Mouse (Mus musculus) granulocyte monocyte progenitor cell, adult 5-6 weeks (primary cell): ENCODE results near the gene Pi4ka. TPM values are rescaled to one million over a fixed set of nuclear protein-coding genes. Genes with fewer than 3 reads are reported as not detected.
A peak's percentile ranks its signal among the peaks of the same experiment; 100 is the strongest.

Experiments
- ATAC-seq: replicated peaks from 2 replicates; pipeline ENCODE4 v1.8.0; 2016; ENCODE audit warnings: mild to moderate bottlenecking, moderate TSS enrichment, inconsistent platforms; ENCODE audit not compliant: poor library complexity, severe bottlenecking
- total RNA-seq, 2 experiments: library from RNA; stranded (forward) in 1 of 2; stranded (reverse) in 1 of 2; fragments of 200-712, 200-1000 nt in 1 of 2; fragments of >200 nt in 1 of 2; fragmentation: Nextera tagmentation in 1 of 2; gene quantifications; 2 replicates each; pipeline ENCODE4 v1.2.3; 2014 to 2017

The Pi4ka gene
- total RNA-seq, 2 experiments from 2014 or later, result 28.3 to 78.2 TPM

DNA sequence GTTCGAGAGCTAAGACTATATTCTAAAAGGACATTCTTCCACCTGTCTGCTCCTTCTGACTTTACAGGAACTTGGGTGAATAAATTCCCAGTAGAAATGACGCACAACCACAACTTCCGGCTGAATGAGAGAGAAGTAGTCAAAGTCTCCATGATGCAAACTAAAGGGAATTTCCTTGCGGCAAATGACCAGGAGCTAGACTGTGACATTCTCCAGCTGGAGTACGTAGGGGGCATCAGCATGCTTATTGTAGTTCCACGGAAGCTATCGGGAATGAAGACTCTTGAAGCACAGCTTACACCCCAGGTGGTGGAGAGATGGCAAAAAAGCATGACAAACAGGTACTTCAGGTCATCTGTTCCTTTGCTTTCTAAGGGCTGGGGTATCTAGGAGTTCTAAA, 66.4 kb downstream of the Pi4ka start:
- ATAC-seq, result no peak

GRCm38 (mm10) chr16:17336089-17336488, 70.0 kb downstream of the Pi4ka start:
- no peak for ATAC-seq

GRCm38 (mm10) chr16:17334574-17334973, 71.5 kb downstream of the Pi4ka start:
- ATAC-seq, result no peak

DNA sequence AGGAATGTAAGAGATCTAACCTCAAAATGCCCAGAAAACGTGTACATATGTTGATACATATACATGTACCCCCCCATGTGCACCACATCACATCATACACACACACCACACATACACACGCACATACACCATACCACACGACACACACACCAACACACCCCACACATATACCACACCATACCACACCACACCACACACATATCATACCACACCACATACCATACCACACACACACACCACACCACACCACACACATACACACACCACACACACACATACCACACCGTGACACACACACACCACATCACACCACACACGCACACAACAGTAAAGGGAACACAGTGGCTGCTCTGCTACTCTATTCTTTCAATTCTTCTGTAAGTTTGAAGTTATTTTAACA, 74.3 kb downstream of the Pi4ka start:
- no peak for ATAC-seq

DNA sequence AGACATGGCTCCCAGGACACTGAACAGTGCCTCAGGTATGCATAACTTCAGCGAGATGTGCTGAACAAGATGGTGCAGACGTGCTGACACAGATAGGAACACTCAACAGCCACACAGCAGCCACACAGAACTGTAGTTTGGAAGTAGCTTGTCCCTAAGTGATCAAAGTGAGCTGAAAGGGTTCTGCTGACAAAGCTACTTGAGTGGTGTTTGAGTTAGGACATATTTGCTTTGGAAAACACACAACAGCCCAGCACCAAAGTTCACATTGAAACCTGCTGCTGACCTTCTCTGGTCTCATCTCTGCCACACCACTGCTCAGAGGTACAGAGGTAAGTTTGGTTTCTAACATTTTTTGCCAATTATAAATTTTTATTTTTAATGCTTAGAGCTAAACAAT, 75.0 kb downstream of the Pi4ka start, which contains the start of gene Serpind1:
Gene Serpind1 (plus strand): TSS at position 256 of the 400 bp plus-strand sequence.
- ATAC-seq, result no peak

DNA sequence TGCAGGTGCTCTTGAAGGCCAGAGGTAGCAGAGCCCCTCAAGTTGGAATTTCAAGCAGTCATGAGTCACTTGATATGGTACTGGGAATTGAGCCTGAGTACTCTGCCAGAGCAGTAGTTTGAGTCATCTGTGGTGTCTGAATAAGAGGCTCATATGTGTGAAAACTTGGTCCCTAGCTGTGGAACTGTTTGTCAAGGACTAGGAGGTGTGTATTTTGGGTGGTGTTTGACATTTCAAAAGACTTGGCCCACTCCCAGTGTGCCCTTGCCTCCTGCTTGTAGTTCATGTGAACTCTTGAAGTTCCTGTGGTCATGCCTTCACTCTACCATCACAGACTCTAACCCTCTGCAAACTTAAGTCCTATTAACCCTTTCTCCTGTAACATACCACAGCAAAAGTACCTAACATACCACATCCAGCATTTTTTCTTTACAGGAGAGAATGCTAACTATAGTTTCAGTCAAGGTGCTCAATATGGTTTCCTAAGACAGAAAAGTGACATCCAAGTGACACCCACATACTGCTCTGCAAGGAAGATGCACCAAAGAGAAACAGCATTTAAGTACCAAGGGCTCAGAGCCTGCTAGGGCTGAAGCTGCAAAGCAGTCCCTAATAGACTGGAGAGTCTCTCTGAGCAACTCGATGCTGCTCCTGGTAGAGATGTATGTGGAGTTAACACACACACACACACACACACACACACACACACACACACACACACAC, 76.1 kb downstream of the Pi4ka start:
- ATAC-seq, result no peak

GRCm38 (mm10) chr16:17326064-17326463, 80.0 kb downstream of the Pi4ka start:
- no peak for ATAC-seq

- no peak for ATAC-seq
These were observed 81.4 kb downstream of the Pi4ka start for GRCm38 (mm10) chr16:17324745-17325144.

DNA sequence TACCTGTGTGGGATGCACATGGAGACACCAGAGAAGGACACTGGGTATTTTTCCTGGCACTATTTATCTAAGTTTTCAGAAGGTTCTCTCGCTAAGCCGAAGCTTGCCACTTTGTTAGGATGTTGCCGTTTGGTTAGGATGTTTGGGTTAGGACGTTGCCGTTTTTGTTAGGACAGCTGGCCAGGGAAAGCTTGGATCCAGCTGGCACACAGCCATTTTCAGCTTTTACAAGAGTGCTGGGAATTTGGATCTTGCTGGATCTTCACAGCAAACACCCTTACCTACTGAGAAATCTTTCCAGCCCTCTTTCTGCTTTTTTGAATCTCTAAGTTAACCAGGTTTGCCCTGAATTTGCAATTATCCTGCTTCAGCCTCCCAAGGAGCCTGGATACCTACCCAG, 84.6 kb downstream of the Pi4ka start:
- ATAC-seq, result no peak

GRCm38 (mm10) chr16:17316554-17316953, 89.6 kb downstream of the Pi4ka start:
- ATAC-seq, result no peak

- ATAC-seq, result no peak
These were observed 93.6 kb downstream of the Pi4ka start for GRCm38 (mm10) chr16:17312531-17312930.

DNA sequence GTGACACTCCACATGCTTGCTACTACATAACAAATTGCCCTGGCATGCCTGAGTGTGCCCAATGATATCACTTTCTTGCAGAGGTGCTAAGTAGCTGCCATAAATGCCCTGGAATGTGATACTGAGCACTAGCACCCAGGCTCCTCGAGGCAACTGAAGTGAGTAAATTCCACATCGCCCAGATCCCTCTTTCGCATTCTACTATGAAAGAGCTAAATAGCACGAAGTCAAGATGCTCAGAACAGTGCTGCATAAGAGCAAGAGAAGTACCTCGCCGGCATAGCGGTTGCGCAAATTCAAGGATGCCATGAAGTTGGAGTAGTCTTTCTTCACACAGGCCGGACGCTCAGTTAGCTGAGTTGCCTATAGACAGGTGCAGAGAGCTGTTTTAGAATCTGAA, 97.1 kb downstream of the Pi4ka start:
- ATAC-seq, result no peak

GRCm38 (mm10) chr16:17307461-17307860, 98.7 kb downstream of the Pi4ka start:
- ATAC-seq, result no peak

DNA sequence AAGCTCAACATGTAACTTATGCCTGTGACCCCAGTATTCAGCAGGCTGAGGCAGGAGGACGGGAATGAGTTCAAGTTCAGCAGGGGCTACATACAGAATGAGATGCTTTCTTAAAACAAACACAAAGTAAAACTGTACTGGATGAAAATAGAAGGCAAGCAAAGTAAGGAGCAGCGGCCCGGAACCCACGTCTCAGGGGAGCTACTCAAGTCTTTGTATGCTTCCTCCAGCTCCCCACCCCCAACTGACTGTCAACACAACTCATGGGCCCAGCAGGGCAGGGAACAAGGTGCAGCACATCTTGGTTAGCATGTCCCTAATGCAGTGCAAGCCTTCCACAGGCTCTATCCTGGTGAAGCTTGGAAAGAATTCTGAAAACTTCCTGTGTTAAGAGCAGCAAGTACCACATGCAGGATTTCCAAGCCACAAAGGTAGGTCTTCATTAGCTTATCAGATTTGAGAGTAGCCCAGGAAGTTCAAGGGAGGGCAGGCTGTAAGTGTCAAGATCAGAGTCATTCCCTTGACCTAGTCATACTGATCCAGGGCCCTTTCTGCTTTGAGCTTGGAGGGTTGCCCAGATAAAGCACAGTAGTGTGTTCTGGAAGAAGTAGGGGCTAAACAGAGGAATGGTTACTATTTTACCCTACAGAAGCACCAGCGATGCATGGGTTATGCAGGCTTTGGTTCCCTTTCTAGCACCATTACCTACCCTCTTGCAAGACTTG, 102.4 kb downstream of the Pi4ka start:
- no peak for ATAC-seq

- ATAC-seq, result no peak
These were observed 105.3 kb downstream of the Pi4ka start for GRCm38 (mm10) chr16:17300818-17301217.

- ATAC-seq, result peak; percentile 84
These were observed 113.4 kb downstream of the Pi4ka start for GRCm38 (mm10) chr16:17292751-17293150.

- no peak for ATAC-seq
These were observed 115.1 kb downstream of the Pi4ka start for GRCm38 (mm10) chr16:17291016-17291415.

DNA sequence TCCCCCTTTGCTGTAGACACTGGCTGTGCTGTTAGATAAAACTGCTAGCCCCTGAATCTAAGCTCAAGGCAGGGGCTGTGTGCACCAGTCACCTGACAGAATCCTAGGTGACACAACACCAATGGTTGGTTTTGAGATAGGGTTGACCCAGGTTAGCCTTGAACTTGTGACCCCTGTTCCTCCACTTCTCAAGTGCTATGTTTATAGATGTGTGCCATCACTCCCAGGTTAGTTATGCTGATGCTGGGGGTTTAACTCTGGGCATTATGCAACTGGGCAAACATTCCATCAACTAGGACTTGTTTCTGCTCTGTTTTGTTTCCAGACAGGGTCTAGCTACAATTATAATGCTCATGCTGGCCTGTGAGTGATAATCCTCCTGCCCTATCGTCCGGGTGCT, 119.0 kb downstream of the Pi4ka start:
- ATAC-seq, result no peak

DNA sequence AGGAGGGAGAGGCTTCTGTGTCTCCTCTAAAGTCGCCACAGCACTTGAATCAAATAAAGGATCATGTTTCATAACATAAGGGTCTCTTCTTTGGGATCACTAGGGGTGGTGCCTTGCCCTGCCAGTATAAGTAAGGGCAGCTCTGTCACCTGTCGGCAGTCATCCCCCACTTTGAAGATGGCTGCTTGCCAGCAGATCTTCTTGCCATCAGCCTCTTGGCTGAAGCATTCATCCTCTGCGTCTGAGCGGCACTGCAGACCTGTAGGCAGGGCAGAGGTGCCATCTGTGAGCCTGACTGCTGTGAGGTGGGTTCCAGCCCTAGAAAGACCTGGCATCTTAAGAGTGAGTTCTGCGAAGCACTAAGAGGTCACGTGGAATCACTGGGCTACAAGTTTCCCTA, 123.0 kb downstream of the Pi4ka start:
- no peak for ATAC-seq

DNA sequence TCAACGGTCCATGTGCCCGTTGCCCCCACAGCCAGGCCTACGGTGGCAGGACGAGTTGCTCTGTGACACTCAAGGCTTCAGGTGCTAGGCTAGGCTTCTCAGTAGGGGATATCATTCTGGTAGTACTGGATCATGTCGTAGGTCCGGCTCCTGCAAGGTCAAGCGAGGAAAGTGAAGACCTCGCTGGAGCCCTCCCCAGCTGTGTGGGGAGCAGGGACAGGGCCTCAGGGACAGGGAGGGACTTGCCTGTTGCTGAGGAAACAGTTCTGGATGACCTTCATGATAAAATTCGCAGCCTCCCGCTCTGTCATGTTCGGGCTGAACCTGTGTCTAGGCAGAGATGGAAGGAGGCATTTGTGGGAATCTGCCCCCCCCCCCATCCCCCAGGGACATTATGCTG, 125.6 kb downstream of the Pi4ka start:
- ATAC-seq, result no peak

GRCm38 (mm10) chr16:17277342-17278211, 128.5 kb downstream of the Pi4ka start:
- peak; percentile 42 for ATAC-seq
